Comparison of ENCODE assay signal across 12 mouse cellular contexts in genomic region chr2:178143024-178143415, GRCm38 (mm10). TPM values are rescaled to one million over a fixed set of nuclear protein-coding genes. Genes with fewer than 3 reads are reported as not detected.
DNase-seq lines count a peak whose midpoint lies in the region; ATAC-seq and TF ChIP-seq lines count a peak whose summit lies in the region.
"Had no signal": no experiment of that assay in that cellular context is flagged by ENCODE, and none has a peak within 500 bp of the region (broad histone marks: within the 10 kb centered on the region; RNA-seq: fewer than 3 reads in every experiment).

No protein-coding gene starts in this region.

- H3K4me1 ChIP-seq in cortical plate, adult 2 months (ENCODE audit: control insufficient read depth, insufficient read depth, low read length), result peaks cover 10% of the 10 kb centered on the region; the same call in 1 of the 2 replicates
- H3K4me1 ChIP-seq in embryonic facial prominence, embryonic 11.5 days (ENCODE audit: control insufficient read depth, insufficient read depth, low read length), result peaks cover 3% of the 10 kb centered on the region; the same call in 1 of the 2 replicates
- peaks cover 33% of the 10 kb centered on the region for H3K4me1 ChIP-seq in hindbrain, embryonic 12.5 days
- H3K4me1 ChIP-seq in midbrain, embryonic 13.5 days (replicated peaks), result peaks cover 37% of the 10 kb centered on the region

- TF ChIP-seq POLR2A in cortical plate, adult 2 months (IDR thresholded peaks at IDR 0.05; ENCODE audit: extremely low read depth, insufficient read depth, low read length), result no peak

- H3K36me3 ChIP-seq in embryonic facial prominence, embryonic 11.5 days (replicated peaks; ENCODE audit: control insufficient read depth, insufficient read depth, low read depth, low read length), result no peaks in the 10 kb centered on the region
- H3K36me3 ChIP-seq in hindbrain, embryonic 12.5 days, result no peaks in the 10 kb centered on the region
- peaks cover 12% of the 10 kb centered on the region for H3K36me3 ChIP-seq in midbrain, embryonic 13.5 days

- H3K9ac ChIP-seq in embryonic facial prominence, embryonic 11.5 days (replicated peaks; ENCODE audit: low read length), result no peak overlapping the region; the same call in 1 of the 2 replicates
- peak overlapping the region; percentile 88 for H3K9ac ChIP-seq in hindbrain, embryonic 12.5 days
- H3K9ac ChIP-seq in midbrain, embryonic 13.5 days (replicated peaks), result peak overlapping the region; percentile 92

- no peak overlapping the region; the same call in 1 of the 2 replicates for H3K4me2 ChIP-seq in embryonic facial prominence, embryonic 11.5 days (ENCODE audit: low read depth, low read length)
- peak overlapping the region; percentile 87 for H3K4me2 ChIP-seq in hindbrain, embryonic 12.5 days (replicated peaks)
- peak overlapping the region; percentile 81 for H3K4me2 ChIP-seq in midbrain, embryonic 13.5 days (replicated peaks)

- DNase-seq in embryonic facial prominence, embryonic 11.5 days (ENCODE audit: low spot score), result no peak
- DNase-seq in frontal cortex, postnatal 25 days (ENCODE audit: low spot score in 2 of 2), result no peak
- no peak for DNase-seq in right cerebral cortex, postnatal 4 days
- no peak for DNase-seq in Muller cell, postnatal 12 days (ENCODE audit: inconsistent ontology term)
- no peak for DNase-seq in left cerebral cortex, postnatal 25 days (ENCODE audit: low spot score in 2 of 2)
- DNase-seq: heart, adult 2 months; lung, postnatal 14 days had no signal

- no peak for TF ChIP-seq CTCF in cortical plate, adult 2 months (IDR thresholded peaks at IDR 0.05; ENCODE audit: extremely low read depth, insufficient read depth, low read length)

- 55% methylated on average over 3 of the region's 3 CpGs for WGBS in embryonic facial prominence, embryonic 11.5 days
- WGBS in hindbrain, embryonic 12.5 days, result 32% methylated on average over 3 of the region's 3 CpGs
- WGBS in midbrain, embryonic 13.5 days, result 34% methylated on average over 3 of the region's 3 CpGs

- H3K9me3 ChIP-seq in embryonic facial prominence, embryonic 11.5 days (replicated peaks; ENCODE audit: control insufficient read depth, low read length), result no peaks in the 10 kb centered on the region
- no peaks in the 10 kb centered on the region for H3K9me3 ChIP-seq in hindbrain, embryonic 12.5 days (replicated peaks)
- no peaks in the 10 kb centered on the region for H3K9me3 ChIP-seq in midbrain, embryonic 13.5 days

- H3K27ac ChIP-seq in cortical plate, adult 2 months (ENCODE audit: insufficient read depth, low read length), result peak overlapping the region; percentile 86
- H3K27ac ChIP-seq in embryonic facial prominence, embryonic 11.5 days (replicated peaks; ENCODE audit: low read depth, low read length), result no peak overlapping the region
- H3K27ac ChIP-seq in hindbrain, embryonic 12.5 days, result peak overlapping the region; percentile 86
- peak overlapping the region; percentile 82 for H3K27ac ChIP-seq in midbrain, embryonic 13.5 days
- H3K27ac ChIP-seq: heart, adult 2 months had no signal

- H3K27me3 ChIP-seq in embryonic facial prominence, embryonic 11.5 days (ENCODE audit: control insufficient read depth, insufficient read depth, low read length), result peaks cover 11% of the 10 kb centered on the region
- peaks cover 13% of the 10 kb centered on the region for H3K27me3 ChIP-seq in hindbrain, embryonic 12.5 days
- H3K27me3 ChIP-seq in midbrain, embryonic 13.5 days, result no peaks in the 10 kb centered on the region

- intact Hi-C loops in left cerebral cortex, postnatal 25 days (cut with DNase I), result loop anchor here (5.0 kb wide), 1 partner anchor 59 kb away; no protein-coding TSS in a partner anchor

- no peak for ATAC-seq in embryonic facial prominence, embryonic 11.5 days (replicated peaks; ENCODE audit: insufficient number of reproducible peaks, low FRiP score, low TSS enrichment, low read depth)
- peak; percentile 26 for ATAC-seq in hindbrain, embryonic 12.5 days (ENCODE audit: low FRiP score)
- ATAC-seq in midbrain, embryonic 13.5 days, result peak; percentile 1; the same call in 1 of the 2 replicates

- peak overlapping the region; percentile 72 for H3K4me3 ChIP-seq in cortical plate, adult 2 months (ENCODE audit: insufficient read depth, low read length)
- H3K4me3 ChIP-seq in embryonic facial prominence, embryonic 11.5 days (ENCODE audit: low read depth, low read length), result peak overlapping the region; percentile 32; the same call in 1 of the 2 replicates
- peak overlapping the region; percentile 67 for H3K4me3 ChIP-seq in hindbrain, embryonic 12.5 days
- H3K4me3 ChIP-seq in midbrain, embryonic 13.5 days (replicated peaks), result peak overlapping the region; percentile 63
- H3K4me3 ChIP-seq: erythroblast, embryonic 14.5 days; heart, adult 2 months had no signal

RNA-seq across cellular contexts. Expression of gene Phactr3, which starts 24.2 kb away (rescaled TPM):
- polyA plus RNA-seq in cortical plate, adult 2 months (2012; rRNA removed), result 135 and 136 TPM in 2 replicates
- 5.6 and 8.0 TPM in 2 replicates for polyA plus RNA-seq in embryonic facial prominence, embryonic 11.5 days (2014; fragmentation: Nextera tagmentation; extraction: Ambion mirVana)
- 17.4 and 20.9 TPM in 2 replicates for polyA plus RNA-seq in hindbrain, embryonic 12.5 days (2016; fragmentation: Nextera tagmentation; extraction: Ambion mirVana)
- 37.8 and 39.6 TPM in 2 replicates for polyA plus RNA-seq in midbrain, embryonic 13.5 days (2015; fragmentation: Nextera tagmentation; extraction: Ambion mirVana)
- total RNA-seq in left cerebral cortex, postnatal 25 days (2021), result 100 to 1,000 TPM; 158 TPM
- total RNA-seq: liver, adult 2 months had no signal
- polyA plus RNA-seq: erythroblast, embryonic 14.5 days; liver, adult 2 months had no signal
